Mouse (Mus musculus): ENCODE measurements around the gene Ostm1. TPM values are rescaled to one million over a fixed set of nuclear protein-coding genes. Genes with fewer than 3 reads are reported as not detected.

The Ostm1 gene
- polyA plus RNA-seq, 1 experiment from 2014 or later = 39.7 TPM

DNA sequence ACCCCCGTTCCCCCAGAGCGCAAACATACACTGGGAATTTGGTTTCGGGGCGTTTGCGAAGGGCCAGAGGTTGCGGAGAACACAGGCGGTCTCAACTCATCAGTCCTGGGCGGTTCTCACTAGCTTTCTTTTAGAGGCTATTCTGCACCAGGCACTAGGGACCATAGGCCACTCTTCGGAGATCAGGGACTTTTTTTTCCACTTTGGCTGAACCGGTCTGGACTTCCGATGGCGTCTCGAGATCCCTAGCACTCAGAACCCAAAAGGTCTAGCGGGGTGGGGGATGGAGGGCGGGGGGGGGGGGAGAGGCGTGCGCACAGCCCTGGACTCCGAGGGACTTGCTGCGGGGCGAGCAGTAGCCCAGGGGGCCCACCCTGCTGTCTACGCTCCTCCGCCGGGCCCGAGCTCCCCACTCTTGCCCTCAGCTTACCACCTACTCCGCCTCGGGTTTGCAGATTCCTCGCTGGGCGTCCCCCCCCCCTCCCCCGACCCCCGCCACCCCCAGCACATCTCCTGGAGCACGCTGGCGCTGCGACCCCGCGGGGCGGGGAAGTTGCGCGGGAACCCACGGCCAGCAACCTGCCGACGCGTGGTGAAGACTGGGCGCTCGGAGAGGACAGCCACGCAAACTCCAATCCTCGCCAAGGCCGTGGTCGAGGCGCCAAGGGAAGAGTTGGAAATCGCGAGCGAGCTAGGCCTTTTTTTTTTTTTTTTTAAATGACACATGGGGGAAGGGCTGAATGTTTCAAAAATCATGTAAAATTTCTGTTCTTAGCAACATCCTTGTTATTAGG, 52.1 kb downstream of the Ostm1 start:
- Histone ChIP-seq H3K9me3 (no peaks in the 10 kb centered on the region), H3K9ac (no peak overlapping the region), H3K36me3 (replicated peaks) (no peaks in the 10 kb centered on the region), H3K4me1 (peaks cover 48% of the 10 kb centered on the region), H3K27ac (no peak overlapping the region), H3K4me2 (peak overlapping the region; percentile 47), H3K4me3 (peak overlapping the region; percentile 23), H3K27me3 (replicated peaks) (peaks cover 36% of the 10 kb centered on the region)
- ATAC-seq (replicated peaks) = no peak
- WGBS = 2% methylated on average over 47 of the region's 52 CpGs

- H3K27me3 ChIP-seq (replicated peaks) = peaks cover 36% of the 10 kb centered on the region
Measured at GRCm38 (mm10) chr10:42636360-42637182, 52.9 kb downstream of the Ostm1 start.

GRCm38 (mm10) chr10:42637183-42637788, 53.7 kb downstream of the Ostm1 start:
- H3K27me3 ChIP-seq (replicated peaks) = peaks cover 36% of the 10 kb centered on the region
- no peaks in the 10 kb centered on the region for H3K9me3 ChIP-seq
- no peak overlapping the region for H3K27ac ChIP-seq
- ATAC-seq (replicated peaks) = peak; percentile 59
- H3K4me3 ChIP-seq = no peak overlapping the region
- no peak overlapping the region for H3K4me2 ChIP-seq
- no peak overlapping the region for H3K9ac ChIP-seq
- H3K4me1 ChIP-seq = peaks cover 40% of the 10 kb centered on the region
- WGBS = 5% methylated on average over 18 of the region's 18 CpGs
- no peaks in the 10 kb centered on the region for H3K36me3 ChIP-seq (replicated peaks)

More at GRCm38 (mm10) chr10:42636360-42637182, 52.9 kb downstream of the Ostm1 start:
- H3K4me3 ChIP-seq = no peak overlapping the region; the same call in 1 of the 2 replicates
- H3K9me3 ChIP-seq = no peaks in the 10 kb centered on the region
- no peak overlapping the region for H3K9ac ChIP-seq
- H3K4me2 ChIP-seq = peak overlapping the region; percentile 47
- no peak for ATAC-seq (replicated peaks)
- 5% methylated on average over 27 of the region's 27 CpGs for WGBS
- peaks cover 47% of the 10 kb centered on the region for H3K4me1 ChIP-seq
- no peak overlapping the region for H3K27ac ChIP-seq
- H3K36me3 ChIP-seq (replicated peaks) = no peaks in the 10 kb centered on the region

DNA sequence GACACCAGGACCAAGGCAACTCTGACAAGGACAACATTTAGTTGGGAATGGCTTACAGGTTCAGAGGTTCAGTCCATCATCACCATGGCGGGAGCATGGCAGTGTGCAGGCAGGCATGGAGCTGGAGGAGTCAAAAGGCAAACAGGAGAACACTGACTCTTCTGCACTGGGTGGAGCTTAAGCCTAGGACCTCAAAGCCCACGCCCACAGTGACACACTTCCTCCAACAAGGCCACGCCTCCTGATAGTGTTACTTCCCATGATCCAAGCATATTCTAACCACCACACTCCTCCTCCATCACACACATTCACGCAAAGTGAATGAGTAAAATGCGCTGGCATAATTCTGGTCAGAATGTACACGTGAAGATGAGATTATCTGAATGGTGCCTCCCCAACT, 56.2 kb downstream of the Ostm1 start:
- Histone ChIP-seq H3K9me3 (no peaks in the 10 kb centered on the region), H3K4me3 (no peak overlapping the region), H3K27me3 (replicated peaks) (peaks cover 17% of the 10 kb centered on the region), H3K27ac (no peak overlapping the region), H3K4me2 (no peak overlapping the region), H3K9ac (no peak overlapping the region), H3K4me1 (peaks cover 17% of the 10 kb centered on the region), H3K36me3 (replicated peaks) (no peaks in the 10 kb centered on the region)
- 85% methylated on average over 6 of the region's 6 CpGs for WGBS
- ATAC-seq (replicated peaks) = no peak

- 89% methylated on average over 9 of the region's 9 CpGs for WGBS
- Histone ChIP-seq H3K9ac (no peak overlapping the region), H3K36me3 (replicated peaks) (no peaks in the 10 kb centered on the region), H3K27me3 (replicated peaks) (no peaks in the 10 kb centered on the region; the same call in 1 of the 2 replicates), H3K9me3 (no peaks in the 10 kb centered on the region), H3K4me3 (no peak overlapping the region), H3K4me2 (no peak overlapping the region), H3K4me1 (no peaks in the 10 kb centered on the region), H3K27ac (no peak overlapping the region)
- no peak for ATAC-seq (replicated peaks)
Measured at GRCm38 (mm10) chr10:42643638-42644037, 60.0 kb downstream of the Ostm1 start.

- H3K9ac ChIP-seq = no peak overlapping the region
- no peak overlapping the region for H3K27ac ChIP-seq
- no peaks in the 10 kb centered on the region for H3K27me3 ChIP-seq (replicated peaks)
- H3K36me3 ChIP-seq (replicated peaks) = no peaks in the 10 kb centered on the region
- no peak overlapping the region for H3K4me3 ChIP-seq
- ATAC-seq (replicated peaks) = no peak
- no peak overlapping the region for H3K4me2 ChIP-seq
- H3K9me3 ChIP-seq = no peaks in the 10 kb centered on the region
- H3K4me1 ChIP-seq = no peaks in the 10 kb centered on the region
- 48% methylated on average over 4 of the region's 4 CpGs for WGBS
Measured at GRCm38 (mm10) chr10:42646340-42646739, 62.7 kb downstream of the Ostm1 start.

GRCm38 (mm10) chr10:42661916-42662315, 78.3 kb downstream of the Ostm1 start:
- no peak overlapping the region for H3K4me2 ChIP-seq
- no peak overlapping the region for H3K9ac ChIP-seq
- no peaks in the 10 kb centered on the region for H3K27me3 ChIP-seq (replicated peaks)
- no peak overlapping the region for H3K4me3 ChIP-seq
- H3K9me3 ChIP-seq = no peaks in the 10 kb centered on the region
- H3K27ac ChIP-seq = no peak overlapping the region
- H3K4me1 ChIP-seq = no peaks in the 10 kb centered on the region
- H3K36me3 ChIP-seq (replicated peaks) = no peaks in the 10 kb centered on the region
- 91% methylated on average over 2 of the region's 2 CpGs for WGBS
- no peak for ATAC-seq (replicated peaks)

GRCm38 (mm10) chr10:42669970-42670369, 86.3 kb downstream of the Ostm1 start:
- H3K9ac ChIP-seq = no peak overlapping the region
- H3K4me1 ChIP-seq = no peaks in the 10 kb centered on the region
- no peaks in the 10 kb centered on the region; the same call in 1 of the 2 replicates for H3K9me3 ChIP-seq
- no peak for ATAC-seq (replicated peaks)
- no peak overlapping the region for H3K4me2 ChIP-seq
- H3K27me3 ChIP-seq (replicated peaks) = no peaks in the 10 kb centered on the region
- H3K27ac ChIP-seq = no peak overlapping the region
- WGBS = 88% methylated on average over 4 of the region's 4 CpGs
- H3K36me3 ChIP-seq (replicated peaks) = no peaks in the 10 kb centered on the region
- H3K4me3 ChIP-seq = no peak overlapping the region

- H3K27ac ChIP-seq = no peak overlapping the region
- no peaks in the 10 kb centered on the region for H3K4me1 ChIP-seq
- H3K27me3 ChIP-seq (replicated peaks) = no peaks in the 10 kb centered on the region
- no peaks in the 10 kb centered on the region for H3K36me3 ChIP-seq (replicated peaks)
- H3K4me3 ChIP-seq = no peak overlapping the region
- ATAC-seq (replicated peaks) = no peak
- no peak overlapping the region for H3K4me2 ChIP-seq
- no peak overlapping the region for H3K9ac ChIP-seq
- 86% methylated on average over 3 of the region's 3 CpGs for WGBS
- H3K9me3 ChIP-seq = no peaks in the 10 kb centered on the region; the same call in 1 of the 2 replicates
Measured at GRCm38 (mm10) chr10:42672798-42673197, 89.2 kb downstream of the Ostm1 start.

GRCm38 (mm10) chr10:42675571-42675970, 91.9 kb downstream of the Ostm1 start:
- no peaks in the 10 kb centered on the region; the same call in 1 of the 2 replicates for H3K9me3 ChIP-seq
- no peak overlapping the region for H3K4me2 ChIP-seq
- WGBS = 90% methylated on average over 4 of the region's 4 CpGs

DNA sequence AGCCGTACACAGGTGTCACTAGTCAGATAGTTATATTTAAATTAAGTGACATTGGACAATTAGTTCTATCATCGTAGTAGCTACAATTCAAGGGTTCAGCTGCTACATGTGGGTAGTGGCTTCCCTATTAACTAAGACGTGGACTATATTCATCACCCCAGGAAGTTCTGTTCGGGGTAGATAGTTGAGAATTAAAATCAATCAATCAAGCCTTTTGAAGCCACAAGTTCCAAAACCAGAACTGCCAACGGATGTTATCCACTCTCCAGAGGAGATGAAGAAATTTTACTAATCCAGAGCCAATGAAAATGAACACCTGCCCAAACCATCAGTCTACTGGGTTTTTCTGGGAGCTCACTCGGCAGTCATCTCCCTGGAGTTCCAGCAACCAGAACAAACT, 94.7 kb downstream of the Ostm1 start:
- peak overlapping the region; percentile 87 for H3K9ac ChIP-seq
- ATAC-seq (replicated peaks) = peak; percentile 12

More at GRCm38 (mm10) chr10:42675571-42675970, 91.9 kb downstream of the Ostm1 start:
- H3K9ac ChIP-seq = no peak overlapping the region
- H3K4me1 ChIP-seq = peaks cover 11% of the 10 kb centered on the region
- H3K36me3 ChIP-seq (replicated peaks) = no peaks in the 10 kb centered on the region
- no peak for ATAC-seq (replicated peaks)
- H3K27me3 ChIP-seq (replicated peaks) = no peaks in the 10 kb centered on the region
- no peak overlapping the region for H3K27ac ChIP-seq
- H3K4me3 ChIP-seq = no peak overlapping the region

More for the DNA sequence above, 94.7 kb downstream of the Ostm1 start:
- Histone ChIP-seq H3K4me3 (peak overlapping the region; percentile 86), H3K4me1 (peaks cover 13% of the 10 kb centered on the region), H3K4me2 (peak overlapping the region; percentile 59), H3K27ac (peak overlapping the region; percentile 81), H3K36me3 (replicated peaks) (no peaks in the 10 kb centered on the region), H3K9me3 (no peaks in the 10 kb centered on the region), H3K27me3 (replicated peaks) (no peaks in the 10 kb centered on the region)
- 43% methylated on average over 6 of the region's 6 CpGs for WGBS
